ENCODE assay signal across 20 mouse cellular contexts in the genomic region with DNA sequence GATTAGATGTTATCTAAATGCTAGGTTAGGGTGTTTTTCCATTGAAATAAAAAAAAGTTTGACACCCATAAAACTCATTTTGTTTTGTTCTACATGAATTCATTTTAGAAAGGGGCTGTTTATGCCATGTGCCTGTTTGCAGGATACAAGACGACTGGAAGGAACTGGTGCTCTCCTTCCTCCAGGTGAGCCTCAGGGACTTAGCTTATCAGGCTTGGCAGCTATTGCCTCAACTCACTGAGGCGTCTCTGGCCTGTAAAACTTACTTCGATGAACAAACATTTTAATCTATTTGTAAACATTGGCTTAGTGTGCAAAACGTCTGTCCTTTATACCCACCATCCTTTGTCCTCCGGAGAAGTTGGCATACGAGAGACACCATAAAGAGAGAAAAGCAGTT. TPM values are rescaled to one million over a fixed set of nuclear protein-coding genes. Genes with fewer than 3 reads are reported as not detected.
DNase-seq lines count a peak whose midpoint lies in the region; ATAC-seq and TF ChIP-seq lines count a peak whose summit lies in the region.
"Had no signal": no experiment of that assay in that cellular context is flagged by ENCODE, and none has a peak within 500 bp of the region (broad histone marks: within the 10 kb centered on the region; RNA-seq: fewer than 3 reads in every experiment).

No protein-coding gene starts in this region.

- H3K79me2 ChIP-seq in liver, adult 2 months (ENCODE audit: control insufficient read depth, insufficient read depth, low read length): no peaks in the 10 kb centered on the region

- H3K27ac ChIP-seq in liver, adult 2 months (replicated peaks; ENCODE audit: insufficient read depth, low read depth, low read length): no peak overlapping the region
- H3K27ac ChIP-seq in liver, embryonic 11.5 days (ENCODE audit: low read depth, low read length): no peak overlapping the region
- peak overlapping the region; percentile 20; the same call in 1 of the 2 replicates for H3K27ac ChIP-seq in intestine, embryonic 16.5 days (ENCODE audit: low read length)
- H3K27ac ChIP-seq in stomach, embryonic 16.5 days (ENCODE audit: low read length): peak overlapping the region; percentile 27; the same call in 1 of the 2 replicates
- H3K27ac ChIP-seq in thymus, adult 2 months (ENCODE audit: control insufficient read depth, insufficient read depth, low read length): no peak overlapping the region
- H3K27ac ChIP-seq: embryonic facial prominence, embryonic 10.5 days; embryonic facial prominence, embryonic 12.5 days; forebrain, embryonic 12.5 days had no signal

- WGBS in liver, adult 2 months: 30% methylated on average over 6 of the region's 6 CpGs
- WGBS in liver, embryonic 11.5 days: 62% methylated on average over 6 of the region's 6 CpGs
- 46% methylated on average over 6 of the region's 6 CpGs for WGBS in intestine, embryonic 16.5 days
- 48% methylated on average over 6 of the region's 6 CpGs for WGBS in stomach, embryonic 16.5 days
- 87% methylated on average over 6 of the region's 6 CpGs for WGBS in thymus, adult 2 months

- H3K4me3 ChIP-seq in liver, adult 2 months (ENCODE audit: insufficient read depth, low read depth, low read length): no peak overlapping the region
- no peak overlapping the region for H3K4me3 ChIP-seq in liver, embryonic 11.5 days (ENCODE audit: low read depth, low read length)
- no peak overlapping the region for H3K4me3 ChIP-seq in intestine, embryonic 16.5 days (ENCODE audit: low read length)
- H3K4me3 ChIP-seq in stomach, embryonic 16.5 days (replicated peaks; ENCODE audit: low read length): no peak overlapping the region
- no peak overlapping the region for H3K4me3 ChIP-seq in thymus, adult 2 months (ENCODE audit: control insufficient read depth, insufficient read depth, low read length)
- H3K4me3 ChIP-seq: embryonic facial prominence, embryonic 10.5 days; embryonic facial prominence, embryonic 12.5 days; forebrain, embryonic 12.5 days had no signal

- H3K27me3 ChIP-seq in liver, adult 2 months (ENCODE audit: control insufficient read depth, insufficient read depth, low read length): no peaks in the 10 kb centered on the region
- no peaks in the 10 kb centered on the region for H3K27me3 ChIP-seq in liver, embryonic 11.5 days (replicated peaks; ENCODE audit: control insufficient read depth, insufficient read depth, low read length)
- H3K27me3 ChIP-seq in intestine, embryonic 16.5 days (replicated peaks; ENCODE audit: control insufficient read depth, insufficient read depth, low read length): no peaks in the 10 kb centered on the region
- H3K27me3 ChIP-seq in stomach, embryonic 16.5 days (ENCODE audit: control insufficient read depth, insufficient read depth, low read length): no peaks in the 10 kb centered on the region
- H3K27me3 ChIP-seq in thymus, adult 2 months (ENCODE audit: control insufficient read depth, insufficient read depth, low read length): no peaks in the 10 kb centered on the region
- H3K27me3 ChIP-seq: embryonic facial prominence, embryonic 12.5 days; forebrain, embryonic 12.5 days had no signal

- H3K36me3 ChIP-seq in liver, adult 2 months (ENCODE audit: control insufficient read depth, insufficient read depth, low read length): no peaks in the 10 kb centered on the region
- H3K36me3 ChIP-seq in liver, embryonic 11.5 days (ENCODE audit: control insufficient read depth, insufficient read depth, low read length): no peaks in the 10 kb centered on the region
- H3K36me3 ChIP-seq in intestine, embryonic 16.5 days (ENCODE audit: control insufficient read depth, insufficient read depth, low read length): no peaks in the 10 kb centered on the region
- no peaks in the 10 kb centered on the region for H3K36me3 ChIP-seq in stomach, embryonic 16.5 days (ENCODE audit: control insufficient read depth, insufficient read depth, low read length)
- no peaks in the 10 kb centered on the region for H3K36me3 ChIP-seq in thymus, adult 2 months (ENCODE audit: control insufficient read depth, insufficient read depth, low read length)
- H3K36me3 ChIP-seq: embryonic facial prominence, embryonic 10.5 days; embryonic facial prominence, embryonic 12.5 days; forebrain, embryonic 12.5 days had no signal

- peaks cover 3% of the 10 kb centered on the region for H3K4me1 ChIP-seq in liver, adult 2 months (ENCODE audit: control insufficient read depth, insufficient read depth, low read length)
- no peaks in the 10 kb centered on the region for H3K4me1 ChIP-seq in liver, embryonic 11.5 days (replicated peaks; ENCODE audit: control insufficient read depth, insufficient read depth, low read length)
- H3K4me1 ChIP-seq in intestine, embryonic 16.5 days (ENCODE audit: control insufficient read depth, insufficient read depth, low read length): no peaks in the 10 kb centered on the region
- no peaks in the 10 kb centered on the region for H3K4me1 ChIP-seq in stomach, embryonic 16.5 days (ENCODE audit: control insufficient read depth, insufficient read depth, low read length)
- H3K4me1 ChIP-seq in thymus, adult 2 months (replicated peaks; ENCODE audit: control insufficient read depth, insufficient read depth, low read length): no peaks in the 10 kb centered on the region
- H3K4me1 ChIP-seq: embryonic facial prominence, embryonic 10.5 days; embryonic facial prominence, embryonic 12.5 days; forebrain, embryonic 12.5 days had no signal

- H3K9ac ChIP-seq in liver, adult 2 months (ENCODE audit: low read depth, low read length): no peak overlapping the region
- H3K9ac ChIP-seq in liver, embryonic 11.5 days (ENCODE audit: low read depth, low read length): no peak overlapping the region
- no peak overlapping the region for H3K9ac ChIP-seq in intestine, embryonic 16.5 days (ENCODE audit: low read depth, low read length)
- H3K9ac ChIP-seq in stomach, embryonic 16.5 days (ENCODE audit: low read length): no peak overlapping the region
- H3K9ac ChIP-seq: embryonic facial prominence, embryonic 12.5 days; forebrain, embryonic 12.5 days had no signal

- no peak overlapping the region for H3K4me2 ChIP-seq in liver, embryonic 11.5 days
- H3K4me2 ChIP-seq in intestine, embryonic 16.5 days (ENCODE audit: low read depth, low read length): no peak overlapping the region
- H3K4me2 ChIP-seq in stomach, embryonic 16.5 days (ENCODE audit: low read depth, low read length): no peak overlapping the region
- H3K4me2 ChIP-seq: embryonic facial prominence, embryonic 12.5 days; forebrain, embryonic 12.5 days had no signal

- no peak for ATAC-seq in liver, embryonic 11.5 days (replicated peaks; ENCODE audit: low FRiP score)
- peak; percentile 52 for ATAC-seq in intestine, embryonic 16.5 days
- no peak; the same call in 1 of the 2 replicates for ATAC-seq in stomach, embryonic 16.5 days (ENCODE audit: insufficient read depth, low FRiP score)
- ATAC-seq: forebrain, embryonic 14.5 days; forebrain, embryonic 16.5 days had no signal

- no peak for TF ChIP-seq POLR2A in liver, adult 2 months (IDR thresholded peaks at IDR 0.05; ENCODE audit: extremely low read depth, insufficient read depth, low read length)
- no peak for TF ChIP-seq POLR2A in thymus, adult 2 months (IDR thresholded peaks at IDR 0.05; ENCODE audit: control insufficient read depth, extremely low read depth, insufficient read depth, low read length, poor library complexity)

- intact Hi-C loops in left cerebral cortex, postnatal 4 days (cut with DNase I): no loop called here

- TF ChIP-seq CTCF in liver, adult 2 months (IDR thresholded peaks at IDR 0.05; ENCODE audit: low read depth, low read length): no peak
- TF ChIP-seq CTCF in thymus, adult 2 months (IDR thresholded peaks at IDR 0.05; ENCODE audit: borderline replicate concordance, control insufficient read depth, extremely low read depth, insufficient read depth, low read length, poor library complexity): no peak

- DNase-seq in liver, adult 2 months (ENCODE audit: extremely low read depth, low read depth, low spot score): peak; percentile 10
- no peak for DNase-seq in liver, embryonic 11.5 days (ENCODE audit: low spot score)
- no peak for DNase-seq in retina, embryonic 14.5 days (ENCODE audit: low spot score)
- DNase-seq in left cerebral cortex, postnatal 4 days: no peak
- DNase-seq in thymus, adult 2 months: no peak
- DNase-seq: adrenal gland, adult 8-10 months; adrenal gland, postnatal 14 days; adrenal gland, postnatal 36 days; cerebellum, adult 11-12 months; cerebellum, adult 2 months; cerebellum, adult 9-10 months; cerebellum, postnatal 10 days; cerebellum, postnatal 25 days had no signal

- H3K9me3 ChIP-seq in liver, embryonic 11.5 days (ENCODE audit: control insufficient read depth, low read length): no peaks in the 10 kb centered on the region
- no peaks in the 10 kb centered on the region for H3K9me3 ChIP-seq in intestine, embryonic 16.5 days (ENCODE audit: control insufficient read depth, low read length)
- H3K9me3 ChIP-seq in stomach, embryonic 16.5 days (replicated peaks; ENCODE audit: control insufficient read depth, low read length): no peaks in the 10 kb centered on the region
- H3K9me3 ChIP-seq: embryonic facial prominence, embryonic 10.5 days; embryonic facial prominence, embryonic 12.5 days; forebrain, embryonic 12.5 days had no signal

RNA-seq across cellular contexts. Expression of a gene that starts 18.0 kb away (rescaled TPM):
- total RNA-seq in liver, adult 2 months (2014; rRNA removed): 118 and 119 TPM in 2 replicates
- polyA plus RNA-seq in liver, adult 2 months (2012; rRNA removed): 185 and 192 TPM in 2 replicates
- polyA plus RNA-seq in liver, embryonic 11.5 days (2014; fragmentation: Nextera tagmentation; extraction: Ambion mirVana): 8.7 and 10.2 TPM in 2 replicates
- polyA plus RNA-seq in intestine, embryonic 16.5 days (2015; fragmentation: Nextera tagmentation; extraction: Ambion mirVana): 29.8 and 30.9 TPM in 2 replicates
- 27.7 and 29.1 TPM in 2 replicates for polyA plus RNA-seq in stomach, embryonic 16.5 days (2015; fragmentation: Nextera tagmentation; extraction: Ambion mirVana)
- 10 to 100 TPM; 45.6 to 46.9 TPM for total RNA-seq in left cerebral cortex, postnatal 4 days (2021)
- 43.4 and 43.8 TPM in 2 replicates for polyA plus RNA-seq in thymus, adult 2 months (2012; rRNA removed)

RNA-seq across cellular contexts. Expression of a gene that starts 21.2 kb away (rescaled TPM):
- 13.6 and 19.1 TPM in 2 replicates for total RNA-seq in liver, adult 2 months (2014; rRNA removed)
- 9.6 and 9.7 TPM in 2 replicates for polyA plus RNA-seq in liver, adult 2 months (2012; rRNA removed)
- polyA plus RNA-seq in liver, embryonic 11.5 days (2014; fragmentation: Nextera tagmentation; extraction: Ambion mirVana): 4.7 and 4.9 TPM in 2 replicates
- polyA plus RNA-seq in intestine, embryonic 16.5 days (2015; fragmentation: Nextera tagmentation; extraction: Ambion mirVana): 2.6 TPM in 2 replicates
- 2.9 and 3.2 TPM in 2 replicates for polyA plus RNA-seq in stomach, embryonic 16.5 days (2015; fragmentation: Nextera tagmentation; extraction: Ambion mirVana)
- 10 to 100 TPM; 69.7 to 70.9 TPM for total RNA-seq in left cerebral cortex, postnatal 4 days (2021)
- polyA plus RNA-seq in thymus, adult 2 months (2012; rRNA removed): 64.0 and 91.7 TPM in 2 replicates

Comparison
In these comparisons a context has a peak if more than half of its experiments do, and no peak if none do; other contexts are left out.
1. H3K27ac ChIP-seq: peak in intestine, embryonic 16.5 days (single experiment) and stomach, embryonic 16.5 days (single experiment); none in liver, adult 2 months (single experiment), liver, embryonic 11.5 days (single experiment) and thymus, adult 2 months (single experiment).